Mouse (Mus musculus) MEL (cell line): Measurements from ENCODE around the gene Slc12a1. TPM values are rescaled to one million over a fixed set of nuclear protein-coding genes. Genes with fewer than 3 reads are reported as not detected.

Source experiments
- DNase-seq: peaks from one replicate; pipeline ENCODE4 v3.0.0; 2011; ENCODE audit warnings: low read depth, low spot score
- H3K27ac ChIP-seq: 2 replicates; pipeline ENCODE4 v1.5.1; 2012; ENCODE audit warnings: low read depth, mild to moderate bottlenecking, control low read depth, low read length, moderate library complexity; ENCODE audit not compliant: control insufficient read depth
- H3K27me3 ChIP-seq, 2 experiments: fragments of 150-350 bp in 1 of 2; sonication (generic) in 1 of 2; 2 replicates each; pipeline ENCODE4 v1.6.1; 2012; ENCODE audit warnings: low read length in 2 of 2, mild to moderate bottlenecking in 2 of 2, improper control_type of control experiment in 1 of 2, moderate library complexity in 1 of 2; ENCODE audit not compliant: insufficient read depth in 2 of 2, control insufficient read depth in 1 of 2
- H3K36me3 ChIP-seq, 2 experiments: 2 replicates each; pipeline ENCODE4 v1.6.1; 2012 to 2014; ENCODE audit warnings: low read length in 2 of 2, improper control_type of control experiment in 1 of 2, inconsistent platforms in 1 of 2, mild to moderate bottlenecking in 1 of 2; ENCODE audit not compliant: insufficient read depth in 2 of 2, control insufficient read depth in 1 of 2
- H3K4me1 ChIP-seq, 2 experiments: fragments of 150-350 bp in 1 of 2; sonication (generic) in 1 of 2; 2 replicates each; pipeline ENCODE4 v1.6.1; 2012; ENCODE audit warnings: low read length in 2 of 2, improper control_type of control experiment in 1 of 2, mild to moderate bottlenecking in 1 of 2; ENCODE audit not compliant: insufficient read depth in 2 of 2, control insufficient read depth in 1 of 2
- H3K4me3 ChIP-seq, 2 experiments: fragments of 150-350 bp in 1 of 2; sonication (generic) in 1 of 2; 2 replicates each; pipeline ENCODE4 v1.5.1; 2012; ENCODE audit warnings: low read depth in 2 of 2, low read length in 2 of 2, mild to moderate bottlenecking in 2 of 2, moderate library complexity in 2 of 2, control low read depth in 1 of 2, improper control_type of control experiment in 1 of 2; ENCODE audit not compliant: control insufficient read depth in 1 of 2, insufficient read depth in 1 of 2
- H3K79me2 ChIP-seq: 2 replicates; pipeline ENCODE4 v1.6.1; 2012; ENCODE audit warnings: mild to moderate bottlenecking, low read length, moderate library complexity; ENCODE audit not compliant: control insufficient read depth, poor library complexity, insufficient read depth
- H3K9ac ChIP-seq: 2 replicates; pipeline ENCODE4 v1.6.1; 2012; ENCODE audit warnings: low read depth, mild to moderate bottlenecking, control low read depth, low read length, moderate library complexity; ENCODE audit not compliant: control insufficient read depth, poor library complexity, severe bottlenecking
- H3K9me3 ChIP-seq: fragments of 150-350 bp; sonication (generic); replicated peaks from 2 replicates; pipeline ENCODE4 v1.6.1; 2012; ENCODE audit warnings: mild to moderate bottlenecking, low read length, improper control_type of control experiment, moderate library complexity; ENCODE audit not compliant: insufficient read depth
- BHLHE40 ChIP-seq: IDR thresholded peaks from 2 replicates; pipeline ENCODE4 v1.6.1; 2012; ENCODE audit warnings: low read depth, mild to moderate bottlenecking, inconsistent platforms, low read length, improper control_type of control experiment, borderline replicate concordance
- CTCF ChIP-seq, 3 experiments: IDR thresholded peaks in 2 of 3; conservative IDR thresholded peaks in 1 of 3; 2 replicates each; pipeline ENCODE4 v1.5.1; 2011 to 2012; ENCODE audit warnings: low read length in 3 of 3, low read depth in 2 of 3, mild to moderate bottlenecking in 2 of 3, improper control_type of control experiment in 1 of 3, inconsistent platforms in 1 of 3, mixed read lengths in 1 of 3, moderate library complexity in 1 of 3; ENCODE audit not compliant: control insufficient read depth in 1 of 3, insufficient read depth in 1 of 3, poor library complexity in 1 of 3, severe bottlenecking in 1 of 3
- EP300 ChIP-seq, 2 experiments: IDR thresholded peaks; 2 replicates each; pipeline ENCODE4 v1.6.1; 2011; ENCODE audit warnings: improper control_type of control experiment in 2 of 2, low read length in 2 of 2, low read depth in 1 of 2, mild to moderate bottlenecking in 1 of 2
- GATA1 ChIP-seq: IDR thresholded peaks from 2 replicates; pipeline ENCODE4 v1.6.1; 2011; ENCODE audit warnings: low read depth, low read length, improper control_type of control experiment
- JUND ChIP-seq: IDR thresholded peaks from 2 replicates; pipeline ENCODE4 v1.6.1; 2011; ENCODE audit warnings: low read depth, mild to moderate bottlenecking, improper control_type of control experiment, low read length
- MXI1 ChIP-seq: IDR thresholded peaks from 2 replicates; pipeline ENCODE4 v1.6.1; 2011; ENCODE audit warnings: mild to moderate bottlenecking, low read depth, low read length, improper control_type of control experiment
- MYB ChIP-seq: IDR thresholded peaks from 2 replicates; pipeline ENCODE4 v1.6.1; 2011; ENCODE audit warnings: mild to moderate bottlenecking, low read depth, low read length, improper control_type of control experiment
- MYC ChIP-seq: IDR thresholded peaks from 2 replicates; pipeline ENCODE4 v1.6.1; 2011; ENCODE audit warnings: low read depth, mild to moderate bottlenecking, low read length, improper control_type of control experiment, moderate library complexity
- NELFE ChIP-seq: IDR thresholded peaks from 2 replicates; pipeline ENCODE4 v1.6.1; 2011; ENCODE audit warnings: low read depth, low read length, improper control_type of control experiment
- NRF1 ChIP-seq: IDR thresholded peaks from 2 replicates; pipeline ENCODE4 v1.6.1; 2014; ENCODE audit warnings: low read depth, mild to moderate bottlenecking, inconsistent platforms, low read length, improper control_type of control experiment, moderate library complexity; ENCODE audit not compliant: poor library complexity, insufficient read depth, severe bottlenecking
- POLR2A ChIP-seq, 2 experiments: IDR thresholded peaks; 2 replicates each; pipeline ENCODE4 v1.6.1; 2011 to 2012; ENCODE audit warnings: low read length in 2 of 2, mild to moderate bottlenecking in 2 of 2, control low read depth in 1 of 2, improper control_type of control experiment in 1 of 2, low read depth in 1 of 2, moderate library complexity in 1 of 2; ENCODE audit not compliant: control insufficient read depth in 1 of 2, insufficient read depth in 1 of 2, poor library complexity in 1 of 2
- RAD21 ChIP-seq: IDR thresholded peaks from 2 replicates; pipeline ENCODE4 v1.6.1; 2011; ENCODE audit warnings: mild to moderate bottlenecking, low read depth, low read length, improper control_type of control experiment
- SMC3 ChIP-seq: IDR thresholded peaks from 2 replicates; pipeline ENCODE4 v1.6.1; 2011; ENCODE audit warnings: low read depth, low read length, improper control_type of control experiment
- TAL1 ChIP-seq: IDR thresholded peaks from 2 replicates; pipeline ENCODE4 v1.6.1; 2012; ENCODE audit warnings: mild to moderate bottlenecking, inconsistent platforms, low read length, moderate library complexity, mixed read lengths
- UBTF ChIP-seq: IDR thresholded peaks from 2 replicates; pipeline ENCODE4 v1.6.1; 2012; ENCODE audit warnings: low read depth, mild to moderate bottlenecking, inconsistent platforms, low read length, improper control_type of control experiment, moderate library complexity, borderline replicate concordance; ENCODE audit not compliant: insufficient read depth
- USF2 ChIP-seq, 2 experiments: IDR thresholded peaks; 2 replicates each; pipeline ENCODE4 v1.6.1; 2011 to 2012; ENCODE audit warnings: improper control_type of control experiment in 2 of 2, low read length in 2 of 2, borderline replicate concordance in 1 of 2, inconsistent platforms in 1 of 2, low read depth in 1 of 2, mild to moderate bottlenecking in 1 of 2; ENCODE audit not compliant: insufficient read depth in 1 of 2
- ZC3H11A ChIP-seq: IDR thresholded peaks from 2 replicates; pipeline ENCODE4 v1.6.1; 2012; ENCODE audit warnings: low read depth, mild to moderate bottlenecking, inconsistent platforms, low read length, improper control_type of control experiment
- ZMIZ1 ChIP-seq: IDR thresholded peaks from 2 replicates; pipeline ENCODE4 v1.6.1; 2012; ENCODE audit warnings: low read depth, mild to moderate bottlenecking, inconsistent platforms, low read length, improper control_type of control experiment, moderate library complexity
- polyA plus RNA-seq, 2 experiments: library from polyadenylated mRNA; stranded (reverse) in 1 of 2; unstranded in 1 of 2; fragments of >175 nt in 1 of 2; fragments of >200 nt in 1 of 2; gene quantifications; 2 replicates each; pipeline versions ENCODE4 v1.2.1 to v1.2.4; 2012; ENCODE audit warnings: low replicate concordance in 2 of 2, low read depth in 1 of 2; ENCODE audit not compliant: insufficient read length in 2 of 2, insufficient read depth in 1 of 2, missing spikeins in 1 of 2
- total RNA-seq: library from RNA; depleted of rRNA; stranded (reverse); fragments of 300-350 nt; gene quantifications from 2 replicates; pipeline ENCODE4 v1.2.3, GENCODE M21; 2012

Slc12a1 gene
- total and polyA plus RNA-seq, 3 experiments, result not detected

DNA sequence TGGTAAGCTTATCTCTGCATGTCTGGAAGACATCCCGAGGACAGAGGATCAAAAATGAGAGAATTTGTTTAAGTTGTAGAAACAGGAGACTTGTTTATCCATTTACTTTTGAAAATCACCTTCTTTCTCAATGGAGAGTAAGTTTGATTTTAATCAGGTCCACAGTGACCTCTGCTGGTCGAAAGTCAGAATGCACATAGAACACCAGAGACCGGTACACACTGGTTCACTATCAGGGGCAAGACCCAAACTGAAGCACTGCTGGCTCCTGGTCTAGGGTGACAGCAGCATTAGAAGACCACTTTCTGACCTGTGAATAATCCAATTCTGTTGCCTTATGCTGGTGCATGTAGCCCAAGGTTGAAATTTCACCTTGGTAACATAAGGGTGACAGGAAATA lies 62.3 kb downstream of the Slc12a1 start:
- Histone ChIP-seq H3K79me2 (no peaks in the 10 kb centered on the region), H3K9me3 (no peaks in the 10 kb centered on the region), H3K4me1 (peaks cover 0 to 2% of the 10 kb centered on the region in 2 experiments; a peak in 1 of 4 replicates), H3K9ac (no peak overlapping the region), H3K27me3 (peaks cover 0 to 2% of the 10 kb centered on the region in 2 experiments; a peak in 3 of 4 replicates), H3K4me3 (no peak overlapping the region), H3K36me3 (no peaks in the 10 kb centered on the region), H3K27ac (no peak overlapping the region)
- TF ChIP-seq GATA1 (peak; percentile 45), ZC3H11A (peak; percentile 55), MYB (no peak), ZMIZ1 (no peak), CTCF (IDR thresholded peaks at IDR 0.05 in 2 of 3, conservative IDR thresholded peaks at IDR 0.05 in 1 of 3; ENCODE audit: control insufficient read depth in 1 of 3, insufficient read depth in 1 of 3, low read depth in 2 of 3, low read length in 3 of 3, poor library complexity in 1 of 3, severe bottlenecking in 1 of 3) (peak; percentile 58 to 84 (median 68)), POLR2A (IDR thresholded peaks at IDR 0.05; ENCODE audit: control insufficient read depth in 1 of 2, insufficient read depth in 1 of 2, low read depth in 1 of 2, low read length in 2 of 2, poor library complexity in 1 of 2) (no peak), RAD21 (peak; percentile 86), SMC3 (peak; percentile 68), UBTF (no peak)
- DNase-seq, result peak; percentile 75

DNA sequence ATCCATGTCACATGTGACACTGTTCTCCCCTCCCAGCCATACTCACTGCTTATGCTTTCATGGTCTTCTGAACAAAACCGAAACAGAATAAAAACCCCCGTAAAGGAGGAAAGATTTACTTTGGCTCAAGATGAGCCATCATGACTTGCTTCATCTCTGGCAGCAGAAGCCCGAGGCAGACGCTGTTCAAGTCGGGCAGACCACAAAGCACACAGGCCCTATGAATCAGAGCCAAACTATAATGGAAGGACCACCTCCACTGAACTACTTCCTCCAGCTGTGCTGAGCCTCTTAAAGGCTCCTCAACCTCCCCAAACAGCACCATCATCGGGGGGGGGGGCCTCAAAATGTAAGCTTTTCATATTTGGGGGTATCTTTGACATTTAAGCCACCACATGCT lies 65.0 kb downstream of the Slc12a1 start:
- H3K79me2 ChIP-seq, result no peaks in the 10 kb centered on the region
- H3K9ac ChIP-seq, result no peak overlapping the region
- TF ChIP-seq MXI1 (no peak), BHLHE40 (no peak), NRF1 (no peak), MYB (no peak), TAL1 (no peak), NELFE (no peak), JUND (no peak)
- peaks cover 0 to 10% of the 10 kb centered on the region in 2 experiments; a peak in 2 of 4 replicates for H3K36me3 ChIP-seq
- H3K4me3 ChIP-seq, result no peak overlapping the region
- H3K27me3 ChIP-seq, result no peaks in the 10 kb centered on the region
- H3K4me1 ChIP-seq, result peaks cover 6 to 12% of the 10 kb centered on the region in 2 experiments; a peak in 3 of 4 replicates
- H3K9me3 ChIP-seq, result no peaks in the 10 kb centered on the region
- H3K27ac ChIP-seq, result no peak overlapping the region
- DNase-seq, result no peak

DNA sequence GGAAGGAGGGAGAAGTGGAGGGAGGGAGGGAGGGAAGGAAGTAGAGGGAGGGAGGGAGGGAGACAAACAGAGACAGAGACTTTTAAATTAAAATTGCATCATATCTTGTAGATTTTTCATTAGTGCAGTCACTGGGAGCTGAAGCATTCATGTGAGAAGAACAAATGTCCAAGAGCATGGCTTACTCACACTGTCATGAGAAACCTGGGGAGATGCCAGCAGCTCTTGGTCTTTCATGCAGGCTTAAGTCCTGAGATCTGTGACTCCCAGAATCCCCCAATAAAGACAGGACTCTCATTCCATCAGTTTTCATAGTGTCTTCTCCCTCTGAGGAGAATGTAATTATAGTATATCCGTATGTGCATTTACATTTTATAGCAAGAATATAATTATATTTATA lies 66.3 kb downstream of the Slc12a1 start:
- Histone ChIP-seq H3K27me3 (no peaks in the 10 kb centered on the region), H3K4me3 (no peak overlapping the region), H3K9me3 (no peaks in the 10 kb centered on the region), H3K36me3 (peaks cover 0 to 10% of the 10 kb centered on the region in 2 experiments; a peak in 2 of 4 replicates), H3K27ac (no peak overlapping the region), H3K79me2 (no peaks in the 10 kb centered on the region), H3K9ac (no peak overlapping the region), H3K4me1 (peaks cover 6 to 12% of the 10 kb centered on the region in 2 experiments; a peak in 3 of 4 replicates)
- no peak for DNase-seq
- no peak for TF ChIP-seq CTCF (IDR thresholded peaks at IDR 0.05 in 2 of 3, conservative IDR thresholded peaks at IDR 0.05 in 1 of 3; ENCODE audit: control insufficient read depth in 1 of 3, insufficient read depth in 1 of 3, low read depth in 2 of 3, low read length in 3 of 3, poor library complexity in 1 of 3, severe bottlenecking in 1 of 3)
- TF ChIP-seq RAD21, result no peak
- no peak for TF ChIP-seq TAL1
- no peak for TF ChIP-seq USF2 (IDR thresholded peaks at IDR 0.05; ENCODE audit: borderline replicate concordance in 1 of 2, insufficient read depth in 1 of 2, low read depth in 1 of 2, low read length in 2 of 2)
- no peak for TF ChIP-seq POLR2A (IDR thresholded peaks at IDR 0.05; ENCODE audit: control insufficient read depth in 1 of 2, insufficient read depth in 1 of 2, low read depth in 1 of 2, low read length in 2 of 2, poor library complexity in 1 of 2)
- no peak for TF ChIP-seq MYC
- TF ChIP-seq EP300 (IDR thresholded peaks at IDR 0.05; ENCODE audit: low read depth in 1 of 2, low read length in 2 of 2), result no peak
- TF ChIP-seq NRF1, result no peak
